Comparison of ENCODE assay signal across 8 mouse cellular contexts in the genomic region with DNA sequence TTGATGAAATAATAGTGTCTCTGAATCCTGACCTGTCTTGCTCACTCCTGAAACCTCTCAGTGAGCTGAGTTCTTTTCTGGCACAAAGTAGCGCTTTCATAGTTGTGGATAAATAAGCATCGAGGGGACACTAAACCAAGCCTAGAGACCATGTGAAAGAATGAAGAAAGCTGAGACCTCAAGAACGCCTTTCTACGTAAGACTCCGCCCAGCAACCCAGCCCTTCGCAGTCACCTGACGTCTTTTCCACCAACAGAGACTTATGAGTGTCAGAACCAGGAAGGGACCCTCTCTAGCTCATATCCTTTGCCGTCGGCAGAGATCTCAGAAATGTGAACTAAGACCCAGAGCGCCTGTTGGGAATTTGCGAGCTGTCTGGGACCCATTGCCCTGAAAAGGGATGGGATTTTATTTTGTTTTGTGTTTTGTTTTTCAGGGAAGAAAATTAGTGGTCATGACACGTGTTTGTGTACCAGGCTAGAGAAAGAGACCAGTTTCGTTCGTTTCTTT. TPM values are rescaled to one million over a fixed set of nuclear protein-coding genes. Genes with fewer than 3 reads are reported as not detected.
A peak's percentile ranks its signal among the peaks of the same experiment; 100 is the strongest.
DNase-seq lines count a peak whose midpoint lies in the region; ATAC-seq lines count a peak whose summit lies in the region.

No protein-coding gene starts in this region.

- peak; percentile 56 to 64 for DNase-seq in urinary bladder, adult 18-20 months (ENCODE audit: low spot score in 2 of 2)
- no peak for DNase-seq in urinary bladder, postnatal 10 days (ENCODE audit: low spot score)
- DNase-seq in embryo, embryonic 11 days = peak; percentile 84
- DNase-seq in gastrocnemius, postnatal 36 days = peak; percentile 35 to 37
- DNase-seq in limb, embryonic 11.5 days (ENCODE audit: low spot score) = peak; percentile 77
- DNase-seq in spleen, adult 18-20 months = peak; percentile 63 to 64

- H3K27me3 ChIP-seq in intestine, embryonic 15.5 days (replicated peaks) = no peaks in the 10 kb centered on the region
- H3K27me3 ChIP-seq in limb, embryonic 11.5 days (ENCODE audit: control insufficient read depth, insufficient read depth, low read length) = peaks cover 4% of the 10 kb centered on the region; the same call in 1 of the 2 replicates
- peaks cover 41% of the 10 kb centered on the region for H3K27me3 ChIP-seq in midbrain, embryonic 12.5 days

- peak overlapping the region; percentile 55 for H3K4me3 ChIP-seq in intestine, embryonic 15.5 days (replicated peaks)
- peak overlapping the region; percentile 54 for H3K4me3 ChIP-seq in limb, embryonic 11.5 days (ENCODE audit: low read depth, low read length)
- H3K4me3 ChIP-seq in midbrain, embryonic 12.5 days = peak overlapping the region; percentile 57

- peaks cover 9% of the 10 kb centered on the region; the same call in 1 of the 2 replicates for H3K4me1 ChIP-seq in intestine, embryonic 15.5 days (replicated peaks)
- H3K4me1 ChIP-seq in limb, embryonic 11.5 days (ENCODE audit: control insufficient read depth, insufficient read depth, low read length) = peaks cover 3% of the 10 kb centered on the region; the same call in 1 of the 2 replicates
- H3K4me1 ChIP-seq in midbrain, embryonic 12.5 days = peaks cover 12% of the 10 kb centered on the region; the same call in 1 of the 2 replicates

- peak overlapping the region; percentile 61 for H3K4me2 ChIP-seq in intestine, embryonic 15.5 days (replicated peaks)
- H3K4me2 ChIP-seq in limb, embryonic 11.5 days (ENCODE audit: low read depth, severe bottlenecking) = peak overlapping the region; percentile 44
- peak overlapping the region; percentile 57 for H3K4me2 ChIP-seq in midbrain, embryonic 12.5 days (replicated peaks)

- no peaks in the 10 kb centered on the region for H3K9me3 ChIP-seq in intestine, embryonic 15.5 days
- H3K9me3 ChIP-seq in limb, embryonic 11.5 days (ENCODE audit: control insufficient read depth, low read length) = no peaks in the 10 kb centered on the region
- H3K9me3 ChIP-seq in midbrain, embryonic 12.5 days = no peaks in the 10 kb centered on the region

- H3K9ac ChIP-seq in intestine, embryonic 15.5 days = peak overlapping the region; percentile 42; the same call in 1 of the 2 replicates
- H3K9ac ChIP-seq in limb, embryonic 11.5 days (ENCODE audit: low read length) = no peak overlapping the region
- H3K9ac ChIP-seq in midbrain, embryonic 12.5 days (replicated peaks) = peak overlapping the region; percentile 28

- H3K36me3 ChIP-seq in intestine, embryonic 15.5 days = no peaks in the 10 kb centered on the region
- no peaks in the 10 kb centered on the region for H3K36me3 ChIP-seq in limb, embryonic 11.5 days (ENCODE audit: control insufficient read depth, insufficient read depth, low read length)
- H3K36me3 ChIP-seq in midbrain, embryonic 12.5 days = no peaks in the 10 kb centered on the region

- peak overlapping the region; percentile 79 for H3K27ac ChIP-seq in intestine, embryonic 15.5 days
- no peak overlapping the region for H3K27ac ChIP-seq in limb, embryonic 11.5 days (replicated peaks; ENCODE audit: low read depth, low read length)
- H3K27ac ChIP-seq in midbrain, embryonic 12.5 days (replicated peaks) = no peak overlapping the region

- WGBS in intestine, embryonic 15.5 days = 9% methylated on average over 14 of the region's 14 CpGs
- WGBS in limb, embryonic 11.5 days = 22% methylated on average over 14 of the region's 14 CpGs
- WGBS in midbrain, embryonic 12.5 days = 17% methylated on average over 14 of the region's 14 CpGs

- intact Hi-C loops in gastrocnemius, postnatal 36 days (cut with DNase I) = loop anchor here (1.0 to 10.0 kb wide), 3 partner anchors 82 to 940 kb away; partner anchors contain the start of genes Dcun1d3, Lyrm1, Mettl9 and Polr3e

- ATAC-seq in intestine, embryonic 15.5 days = peak; percentile 87
- ATAC-seq in limb, embryonic 11.5 days (ENCODE audit: insufficient number of reproducible peaks, low FRiP score, low TSS enrichment, low read depth) = peak; percentile 65; the same call in 1 of the 2 replicates
- ATAC-seq in midbrain, embryonic 12.5 days (ENCODE audit: low FRiP score, low read depth) = peak; percentile 67

RNA-seq across cellular contexts. Expression of gene Eef2k, which starts 7.7 kb away (rescaled TPM):
- total RNA-seq in gastrocnemius, postnatal 36 days (2021) = 10 to 100 TPM; 55.7 to 60.3 TPM
- 44.4 and 47.2 TPM in 2 replicates for polyA plus RNA-seq in intestine, embryonic 15.5 days (2015; fragmentation: Nextera tagmentation; extraction: Ambion mirVana)
- 9.6 and 12.0 TPM in 2 replicates for polyA plus RNA-seq in limb, embryonic 11.5 days (2014; fragmentation: Nextera tagmentation; extraction: Ambion mirVana)
- 27.9 and 29.6 TPM in 2 replicates for polyA plus RNA-seq in midbrain, embryonic 12.5 days (2016; fragmentation: Nextera tagmentation; extraction: Ambion mirVana)

RNA-seq across cellular contexts. Expression of gene Gm5737, which starts 22.8 kb away (rescaled TPM):
- under 1 TPM; 0.32 to 0.61 TPM for total RNA-seq in gastrocnemius, postnatal 36 days (2021)
- not detected in 2 replicates for polyA plus RNA-seq in intestine, embryonic 15.5 days (2015; fragmentation: Nextera tagmentation; extraction: Ambion mirVana)
- polyA plus RNA-seq in limb, embryonic 11.5 days (2014; fragmentation: Nextera tagmentation; extraction: Ambion mirVana) = not detected in 2 replicates
- not detected in 2 replicates for polyA plus RNA-seq in midbrain, embryonic 12.5 days (2016; fragmentation: Nextera tagmentation; extraction: Ambion mirVana)
